24 mouse cellular contexts compared by ENCODE assay signal in the genomic region with DNA sequence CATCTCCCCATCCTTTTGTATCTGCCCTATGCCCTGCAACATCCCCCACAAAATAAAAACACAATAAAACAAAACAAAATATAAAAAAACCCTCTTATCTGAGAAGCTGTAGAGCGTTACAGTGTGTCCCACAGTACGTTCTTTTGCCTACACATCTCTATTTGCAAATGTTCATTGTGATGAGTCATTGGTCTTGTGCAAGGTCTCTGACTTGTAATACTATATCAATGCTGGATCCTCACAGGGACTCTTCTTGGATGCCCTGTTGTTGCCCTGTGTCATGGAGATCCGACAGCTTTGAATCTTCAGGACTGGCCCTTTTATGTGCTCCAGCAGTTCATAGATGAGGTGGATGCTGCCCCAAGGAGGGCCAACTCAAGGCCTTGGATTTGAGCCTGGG. TPM values are rescaled to one million over a fixed set of nuclear protein-coding genes. Genes with fewer than 3 reads are reported as not detected.
DNase-seq lines count a peak whose midpoint lies in the region; TF ChIP-seq lines count a peak whose summit lies in the region.
"Had no signal": no experiment of that assay in that cellular context is flagged by ENCODE, and none has a peak within 500 bp of the region (broad histone marks: within the 10 kb centered on the region; RNA-seq: fewer than 3 reads in every experiment).

No protein-coding gene starts in this region.

- no peaks in the 10 kb centered on the region for H3K79me3 ChIP-seq in C2C12 (ENCODE audit: low read depth)

- H3K27me3 ChIP-seq in C2C12 (ENCODE audit: control insufficient read depth, insufficient read depth, insufficient read length) = no peaks in the 10 kb centered on the region
- H3K27me3 ChIP-seq in cerebellum, adult 2 months (ENCODE audit: control insufficient read depth, insufficient read depth, low read length) = no peaks in the 10 kb centered on the region
- H3K27me3 ChIP-seq: embryonic facial prominence, embryonic 13.5 days; embryonic facial prominence, embryonic 15.5 days; forebrain, embryonic 12.5 days had no signal

- no peak for TF ChIP-seq POLR2A in cerebellum, adult 2 months (IDR thresholded peaks at IDR 0.05; ENCODE audit: borderline replicate concordance, insufficient read depth, low read length)

- 93% methylated on average over 3 of the region's 3 CpGs for WGBS in cerebellum, adult 2 months

- no peak overlapping the region for H3K4me3 ChIP-seq in C2C12 (ENCODE audit: insufficient read depth, poor library complexity, severe bottlenecking)
- no peak overlapping the region for H3K4me3 ChIP-seq in cerebellum, adult 2 months (replicated peaks; ENCODE audit: insufficient read depth, low read depth, low read length)
- H3K4me3 ChIP-seq: embryonic facial prominence, embryonic 13.5 days; embryonic facial prominence, embryonic 15.5 days; erythroblast, embryonic 14.5 days; forebrain, embryonic 10.5 days; forebrain, embryonic 12.5 days had no signal

- no peaks in the 10 kb centered on the region for H3K36me3 ChIP-seq in C2C12 (ENCODE audit: control insufficient read depth, insufficient read depth)
- H3K36me3 ChIP-seq: embryonic facial prominence, embryonic 13.5 days; embryonic facial prominence, embryonic 15.5 days; forebrain, embryonic 10.5 days; forebrain, embryonic 12.5 days had no signal

- no peaks in the 10 kb centered on the region for H3K79me2 ChIP-seq in C2C12 (ENCODE audit: control insufficient read depth, insufficient read depth)

- H3K4me1 ChIP-seq in cerebellum, adult 2 months (ENCODE audit: control insufficient read depth, insufficient read depth, low read length) = no peaks in the 10 kb centered on the region
- H3K4me1 ChIP-seq: embryonic facial prominence, embryonic 13.5 days; embryonic facial prominence, embryonic 15.5 days; forebrain, embryonic 12.5 days had no signal

- no peak overlapping the region for H3ac ChIP-seq in C2C12 (ENCODE audit: control insufficient read depth, insufficient read length, low read depth)

- TF ChIP-seq CTCF in C2C12 (IDR thresholded peaks at IDR 0.05; ENCODE audit: control insufficient read depth, insufficient read depth, insufficient read length) = no peak
- no peak for TF ChIP-seq CTCF in cerebellum, adult 2 months (IDR thresholded peaks at IDR 0.05; ENCODE audit: borderline replicate concordance, insufficient read depth, low read depth, low read length)

- intact Hi-C loops in left cerebral cortex, postnatal 25 days (cut with DNase I) = no loop called here

- no peak overlapping the region for H3K27ac ChIP-seq in cerebellum, adult 2 months (ENCODE audit: insufficient read depth, low read length)
- H3K27ac ChIP-seq: embryonic facial prominence, embryonic 13.5 days; embryonic facial prominence, embryonic 15.5 days; forebrain, embryonic 10.5 days; forebrain, embryonic 12.5 days had no signal

- peak; percentile 9 for DNase-seq in adrenal gland, adult 2 months
- no peak for DNase-seq in adrenal gland, adult 18-20 months (ENCODE audit: low spot score in 2 of 2)
- DNase-seq in 3T3-L1 (ENCODE audit: low read depth, low spot score) (peak; percentile 72), adipocyte (ENCODE audit: low spot score) (peak; percentile 32)
- DNase-seq in embryo, embryonic 10 days (ENCODE audit: low spot score) = no peak
- no peak for DNase-seq in cerebellum, adult 2 months
- DNase-seq in left cerebral cortex, postnatal 25 days (ENCODE audit: low spot score in 2 of 2) = no peak
- DNase-seq: adrenal gland, postnatal 10 days; adrenal gland, postnatal 25 days; B cell, adult 2 months; cerebellum, adult 11 months; cerebellum, adult 18-20 months; cerebellum, adult 9-10 months; cerebellum, postnatal 10 days; cerebellum, postnatal 25 days; embryo, embryonic 11 days had no signal

TF ChIP-seq in C2C12, 6 proteins besides CTCF, POLR2A, EP300 and RAD21:
- TF ChIP-seq CEBPB (IDR thresholded peaks at IDR 0.05; ENCODE audit: low read depth) = peak; percentile 64
- no peak for TF ChIP-seq MYOG (IDR thresholded peaks at IDR 0.05; ENCODE audit: control insufficient read depth, extremely low read depth, insufficient read length)

RNA-seq across cellular contexts. Expression of a gene that starts 55.8 kb away (rescaled TPM):
- 10 to 100 TPM; 30.2 to 41.5 TPM for total RNA-seq in adrenal gland, adult 2 months (2021)
- 4.5 and 5.0 TPM in 2 replicates for polyA plus RNA-seq in adrenal gland, adult 2 months (2012; rRNA removed)
- total RNA-seq in adrenal gland, adult 18-20 months (2021) = 10 to 100 TPM; 32.4 to 39.2 TPM
- polyA plus RNA-seq in C2C12 (2012; fragmentation: generic; extraction: Trizol) = 1.8 TPM
- 8.6 and 9.0 TPM in 2 replicates for polyA plus RNA-seq in cerebellum, adult 2 months (2012; rRNA removed)
- total RNA-seq in left cerebral cortex, postnatal 25 days (2021) = 10 to 100 TPM; 45.5 to 45.7 TPM
- total RNA-seq: MEL had no signal
- polyA plus RNA-seq: activated CD4-positive, CD25-positive, alpha-beta regulatory T cell, adult 4 months; erythroblast, embryonic 14.5 days had no signal

Comparison
In these comparisons a context has a peak if more than half of its experiments do, and no peak if none do; other contexts are left out.
1. DNase-seq: peak in adrenal gland, adult 2 months (single experiment), 3T3-L1 (single experiment) and adipocyte (single experiment); none in adrenal gland, adult 18-20 months (0 of 2), embryo, embryonic 10 days (single experiment), cerebellum, adult 2 months (0 of 2) and left cerebral cortex, postnatal 25 days (0 of 2).